Mouse (Mus musculus) heart, embryonic 13.5 days (tissue): ENCODE data around the gene Lcp1. TPM values are rescaled to one million over a fixed set of nuclear protein-coding genes. Genes with fewer than 3 reads are reported as not detected.

ENCODE experiments used
- ATAC-seq: fragments of 200-750 bp; cut with Nextera tagmentation; 2 replicates; pipeline ENCODE4 v1.8.0; 2017; ENCODE audit warnings: moderate TSS enrichment; ENCODE audit not compliant: insufficient number of reproducible peaks, low FRiP score, low TSS enrichment; ENCODE audit errors: extremely low read depth
- H3K27ac ChIP-seq: fragments of 300-500 bp; sonication (generic); replicated peaks from 2 replicates; pipeline ENCODE4 v1.5.1; 2015; ENCODE audit warnings: moderate library complexity, mild to moderate bottlenecking, inconsistent platforms
- H3K27me3 ChIP-seq: fragments of 300-500 bp; sonication (generic); replicated peaks from 2 replicates; pipeline ENCODE4 v1.6.1; 2015; ENCODE audit warnings: mild to moderate bottlenecking, inconsistent platforms
- H3K36me3 ChIP-seq: fragments of 300-500 bp; sonication (generic); 2 replicates; pipeline ENCODE4 v1.6.1; 2015; ENCODE audit warnings: mild to moderate bottlenecking, inconsistent platforms
- H3K4me1 ChIP-seq: fragments of 300-500 bp; sonication (generic); 2 replicates; pipeline ENCODE4 v1.6.1; 2015; ENCODE audit warnings: inconsistent platforms
- H3K4me2 ChIP-seq: fragments of 300-500 bp; sonication (generic); 2 replicates; pipeline ENCODE4 v1.6.1; 2015; ENCODE audit warnings: inconsistent platforms, mild to moderate bottlenecking, moderate library complexity
- H3K4me3 ChIP-seq: fragments of 300-500 bp; sonication (generic); 2 replicates; pipeline ENCODE4 v1.5.1; 2015; ENCODE audit warnings: moderate library complexity, mild to moderate bottlenecking, inconsistent platforms
- H3K9ac ChIP-seq: fragments of 300-500 bp; sonication (generic); 2 replicates; pipeline ENCODE4 v1.6.1; 2015; ENCODE audit warnings: inconsistent platforms, mild to moderate bottlenecking, moderate library complexity
- H3K9me3 ChIP-seq: fragments of 300-500 bp; sonication (generic); 2 replicates; pipeline ENCODE4 v1.6.1; 2016; ENCODE audit warnings: inconsistent platforms
- WGBS: fragments of 180-500 bp; shearing (Covaris S2); methylation state at CpG from one replicate; pipeline ENCODE4 v1.1.7; 2015; ENCODE audit warnings: mixed read lengths; 5-methylcytosine and 5-hydroxymethylcytosine counted together
- microRNA-seq: library from miRNA; unstranded; fragments of <30 nt; microRNA quantifications from one replicate; pipeline ENCODE4, GENCODE M21; 2016
- polyA plus RNA-seq: library from polyadenylated mRNA; unstranded; fragments of >200 nt; fragmentation: Nextera tagmentation; extraction: Ambion mirVana; gene quantifications from 2 replicates; pipeline ENCODE4 v1.2.1, GENCODE M21; 2015

Lcp1 gene
- polyA plus RNA-seq, 1 experiment from 2014 or later, result 29.1 TPM

GRCm38 (mm10) chr14:75238054-75238692 is 107.3 kb downstream of the Lcp1 start:
- no peaks in the 10 kb centered on the region for H3K36me3 ChIP-seq
- H3K4me3 ChIP-seq, result no peak overlapping the region
- H3K4me1 ChIP-seq, result no peaks in the 10 kb centered on the region
- H3K4me2 ChIP-seq, result no peak overlapping the region
- WGBS, result 68% methylated on average over 6 of the region's 6 CpGs
- H3K9ac ChIP-seq, result no peak overlapping the region
- no peak overlapping the region for H3K27ac ChIP-seq
- ATAC-seq, result no peak
- H3K27me3 ChIP-seq, result no peaks in the 10 kb centered on the region
- H3K9me3 ChIP-seq, result no peaks in the 10 kb centered on the region

- no peaks in the 10 kb centered on the region for H3K9me3 ChIP-seq
- H3K4me2 ChIP-seq, result no peak within 1 kb of the TSS
- H3K4me1 ChIP-seq, result no peaks in the 10 kb centered on the region
- no peaks in the 10 kb centered on the region for H3K36me3 ChIP-seq
- no peaks in the 10 kb centered on the region for H3K27me3 ChIP-seq
- 84% methylated on average over 5 of the region's 5 CpGs for WGBS
- no peak within 1 kb of the TSS for H3K9ac ChIP-seq
- no peak for ATAC-seq
- no peak within 1 kb of the TSS for H3K4me3 ChIP-seq
- no peak within 1 kb of the TSS for H3K27ac ChIP-seq
Observed at GRCm38 (mm10) chr14:75242087-75242486, 111.2 kb downstream of the Lcp1 start, which contains the start of gene Cpb2. Cpb2 (plus strand) TSS chr14:75242287.

GRCm38 (mm10) chr14:75246024-75247000 is 115.4 kb downstream of the Lcp1 start:
- no peak overlapping the region for H3K4me3 ChIP-seq
- 70% methylated on average over 11 of the region's 11 CpGs for WGBS
- no peak overlapping the region for H3K27ac ChIP-seq
- H3K4me2 ChIP-seq, result no peak overlapping the region
- no peaks in the 10 kb centered on the region for H3K4me1 ChIP-seq
- no peaks in the 10 kb centered on the region for H3K27me3 ChIP-seq
- no peak for ATAC-seq
- H3K9me3 ChIP-seq, result no peaks in the 10 kb centered on the region
- no peaks in the 10 kb centered on the region for H3K36me3 ChIP-seq
- H3K9ac ChIP-seq, result no peak overlapping the region

- Histone ChIP-seq H3K27me3 (no peaks in the 10 kb centered on the region), H3K9ac (no peak overlapping the region), H3K4me3 (no peak overlapping the region), H3K4me1 (no peaks in the 10 kb centered on the region), H3K36me3 (no peaks in the 10 kb centered on the region), H3K9me3 (no peaks in the 10 kb centered on the region), H3K27ac (no peak overlapping the region), H3K4me2 (no peak overlapping the region)
- no peak for ATAC-seq
- 74% methylated on average over 3 of the region's 3 CpGs for WGBS
Observed at GRCm38 (mm10) chr14:75250432-75250831, 119.5 kb downstream of the Lcp1 start.

- Histone ChIP-seq H3K4me1 (no peaks in the 10 kb centered on the region), H3K4me3 (no peak overlapping the region), H3K27me3 (peaks cover 6% of the 10 kb centered on the region; the same call in 1 of the 2 replicates), H3K36me3 (no peaks in the 10 kb centered on the region), H3K4me2 (no peak overlapping the region), H3K9ac (no peak overlapping the region), H3K9me3 (no peaks in the 10 kb centered on the region), H3K27ac (no peak overlapping the region)
- WGBS, result 32% methylated on average over 5 of the region's 5 CpGs
- no peak for ATAC-seq
Observed at GRCm38 (mm10) chr14:75256521-75256920, 125.6 kb downstream of the Lcp1 start.

- Histone ChIP-seq H3K27ac (no peak overlapping the region), H3K4me1 (no peaks in the 10 kb centered on the region), H3K27me3 (peaks cover 4% of the 10 kb centered on the region; the same call in 1 of the 2 replicates), H3K4me3 (no peak overlapping the region), H3K4me2 (no peak overlapping the region), H3K9me3 (no peaks in the 10 kb centered on the region), H3K36me3 (no peaks in the 10 kb centered on the region), H3K9ac (no peak overlapping the region)
- ATAC-seq, result no peak
- WGBS, result 46% methylated on average over 5 of the region's 5 CpGs
Observed at GRCm38 (mm10) chr14:75269531-75269930, 138.6 kb downstream of the Lcp1 start.

- WGBS, result 77% methylated on average over 6 of the region's 6 CpGs
Observed at GRCm38 (mm10) chr14:75279716-75280115, 148.8 kb downstream of the Lcp1 start.

GRCm38 (mm10) chr14:75280406-75280805 is 149.5 kb downstream of the Lcp1 start:
- WGBS, result 37% methylated on average over 5 of the region's 5 CpGs
- H3K4me3 ChIP-seq, result no peak overlapping the region
- H3K27ac ChIP-seq, result no peak overlapping the region
- H3K4me1 ChIP-seq, result peaks cover 12% of the 10 kb centered on the region
- H3K27me3 ChIP-seq, result peaks cover 5% of the 10 kb centered on the region
- no peak for ATAC-seq
- no peaks in the 10 kb centered on the region for H3K36me3 ChIP-seq
- no peak overlapping the region for H3K9ac ChIP-seq
- H3K9me3 ChIP-seq, result no peaks in the 10 kb centered on the region
- H3K4me2 ChIP-seq, result no peak overlapping the region

More at GRCm38 (mm10) chr14:75279716-75280115, 148.8 kb downstream of the Lcp1 start:
- Histone ChIP-seq H3K4me3 (no peak overlapping the region), H3K4me1 (peaks cover 6% of the 10 kb centered on the region), H3K4me2 (no peak overlapping the region), H3K9me3 (no peaks in the 10 kb centered on the region), H3K27me3 (peaks cover 5% of the 10 kb centered on the region), H3K36me3 (no peaks in the 10 kb centered on the region), H3K27ac (no peak overlapping the region), H3K9ac (no peak overlapping the region)
- no peak for ATAC-seq

Small RNAs within 50 kb of the gene (microRNA-seq; reads per million reads assigned to microRNA genes)
- not detected for gene Gm44482

Other genes starting within 250 kb of the Lcp1 start
- gene Lrch1, start 183.2 kb upstream of the Lcp1 start, polyA plus RNA-seq, result 9.1 and 10.4 TPM in 2 replicates
- 1.2 and 1.3 TPM in 2 replicates for gene Rubcnl, start 115.1 kb upstream of the Lcp1 start, polyA plus RNA-seq
- gene Lrrc63, start 220 bp upstream of the Lcp1 start, polyA plus RNA-seq, result 0.11 TPM in 1 of 2 replicates, not detected in the other
- gene Cpb2, start 111.2 kb downstream of the Lcp1 start, polyA plus RNA-seq, result 0.28 and 3.1 TPM in 2 replicates
- 19.9 and 21.2 TPM in 2 replicates for gene Zc3h13, start 153.3 kb downstream of the Lcp1 start, polyA plus RNA-seq